Mouse (Mus musculus): Measurements from ENCODE around the gene Usp10. TPM values are rescaled to one million over a fixed set of nuclear protein-coding genes. Genes with fewer than 3 reads are reported as not detected.

The Usp10 gene
- polyA plus RNA-seq, 1 experiment = 143 TPM

GRCm38 (mm10) chr8:119897069-119897468 lies 13.1 kb upstream of the Usp10 start:
- TF ChIP-seq POLR2A (IDR thresholded peaks at IDR 0.05; ENCODE audit: borderline replicate concordance, extremely low read depth, insufficient read depth, insufficient read length, poor library complexity, severe bottlenecking) (no peak), CTCF (IDR thresholded peaks at IDR 0.05; ENCODE audit: borderline replicate concordance, extremely low read depth, insufficient read depth, insufficient read length) (no peak)
- no peak for DNase-seq (ENCODE audit: low read depth)

GRCm38 (mm10) chr8:119897933-119898332 lies 12.2 kb upstream of the Usp10 start:
- no peak for TF ChIP-seq POLR2A (IDR thresholded peaks at IDR 0.05; ENCODE audit: borderline replicate concordance, extremely low read depth, insufficient read depth, insufficient read length, poor library complexity, severe bottlenecking)
- no peak for TF ChIP-seq CTCF (IDR thresholded peaks at IDR 0.05; ENCODE audit: borderline replicate concordance, extremely low read depth, insufficient read depth, insufficient read length)
- no peak for DNase-seq (ENCODE audit: low read depth)

GRCm38 (mm10) chr8:119901349-119901748 lies 8.8 kb upstream of the Usp10 start:
- no peak for TF ChIP-seq CTCF (IDR thresholded peaks at IDR 0.05; ENCODE audit: borderline replicate concordance, extremely low read depth, insufficient read depth, insufficient read length)
- no peak for TF ChIP-seq POLR2A (IDR thresholded peaks at IDR 0.05; ENCODE audit: borderline replicate concordance, extremely low read depth, insufficient read depth, insufficient read length, poor library complexity, severe bottlenecking)
- DNase-seq (ENCODE audit: low read depth) = no peak

- DNase-seq (ENCODE audit: low read depth) = no peak
- no peak for TF ChIP-seq POLR2A (IDR thresholded peaks at IDR 0.05; ENCODE audit: borderline replicate concordance, extremely low read depth, insufficient read depth, insufficient read length, poor library complexity, severe bottlenecking)
- no peak for TF ChIP-seq CTCF (IDR thresholded peaks at IDR 0.05; ENCODE audit: borderline replicate concordance, extremely low read depth, insufficient read depth, insufficient read length)
These were observed 8.2 kb upstream of the Usp10 start for GRCm38 (mm10) chr8:119901952-119902351.

GRCm38 (mm10) chr8:119904323-119904911 lies 5.7 kb upstream of the Usp10 start:
- no peak for DNase-seq (ENCODE audit: low read depth)
- TF ChIP-seq CTCF (IDR thresholded peaks at IDR 0.05; ENCODE audit: borderline replicate concordance, extremely low read depth, insufficient read depth, insufficient read length) = no peak
- no peak for TF ChIP-seq POLR2A (IDR thresholded peaks at IDR 0.05; ENCODE audit: borderline replicate concordance, extremely low read depth, insufficient read depth, insufficient read length, poor library complexity, severe bottlenecking)

GRCm38 (mm10) chr8:119910547-119911257 lies 542 bp downstream of the Usp10 start, which contains the start of gene Gm20388:
Gm20388 (plus strand) TSS chr8:119910841.
- DNase-seq (ENCODE audit: low read depth) = peak; percentile 95
- no peak for TF ChIP-seq CTCF (IDR thresholded peaks at IDR 0.05; ENCODE audit: borderline replicate concordance, extremely low read depth, insufficient read depth, insufficient read length)
- TF ChIP-seq POLR2A (IDR thresholded peaks at IDR 0.05; ENCODE audit: borderline replicate concordance, extremely low read depth, insufficient read depth, insufficient read length, poor library complexity, severe bottlenecking) = peak; percentile 94

GRCm38 (mm10) chr8:119911258-119911962 lies 1.2 kb downstream of the Usp10 start:
- peak; percentile 64 for DNase-seq (ENCODE audit: low read depth)
- TF ChIP-seq CTCF (IDR thresholded peaks at IDR 0.05; ENCODE audit: borderline replicate concordance, extremely low read depth, insufficient read depth, insufficient read length) = no peak
- TF ChIP-seq POLR2A (IDR thresholded peaks at IDR 0.05; ENCODE audit: borderline replicate concordance, extremely low read depth, insufficient read depth, insufficient read length, poor library complexity, severe bottlenecking) = no peak

- DNase-seq (ENCODE audit: low read depth) = no peak
- TF ChIP-seq CTCF (IDR thresholded peaks at IDR 0.05; ENCODE audit: borderline replicate concordance, extremely low read depth, insufficient read depth, insufficient read length) (no peak), POLR2A (IDR thresholded peaks at IDR 0.05; ENCODE audit: borderline replicate concordance, extremely low read depth, insufficient read depth, insufficient read length, poor library complexity, severe bottlenecking) (no peak)
These were observed 2.5 kb downstream of the Usp10 start for GRCm38 (mm10) chr8:119912643-119913042.

GRCm38 (mm10) chr8:119913181-119913580 lies 3.0 kb downstream of the Usp10 start:
- no peak for TF ChIP-seq POLR2A (IDR thresholded peaks at IDR 0.05; ENCODE audit: borderline replicate concordance, extremely low read depth, insufficient read depth, insufficient read length, poor library complexity, severe bottlenecking)
- no peak for TF ChIP-seq CTCF (IDR thresholded peaks at IDR 0.05; ENCODE audit: borderline replicate concordance, extremely low read depth, insufficient read depth, insufficient read length)
- DNase-seq (ENCODE audit: low read depth) = no peak

- no peak for TF ChIP-seq CTCF (IDR thresholded peaks at IDR 0.05; ENCODE audit: borderline replicate concordance, extremely low read depth, insufficient read depth, insufficient read length)
- TF ChIP-seq POLR2A (IDR thresholded peaks at IDR 0.05; ENCODE audit: borderline replicate concordance, extremely low read depth, insufficient read depth, insufficient read length, poor library complexity, severe bottlenecking) = no peak
- no peak for DNase-seq (ENCODE audit: low read depth)
These were observed 4.0 kb downstream of the Usp10 start for GRCm38 (mm10) chr8:119914161-119914560.

- no peak for DNase-seq (ENCODE audit: low read depth)
- TF ChIP-seq POLR2A (IDR thresholded peaks at IDR 0.05; ENCODE audit: borderline replicate concordance, extremely low read depth, insufficient read depth, insufficient read length, poor library complexity, severe bottlenecking) = no peak
- TF ChIP-seq CTCF (IDR thresholded peaks at IDR 0.05; ENCODE audit: borderline replicate concordance, extremely low read depth, insufficient read depth, insufficient read length) = no peak
These were observed 5.1 kb downstream of the Usp10 start for GRCm38 (mm10) chr8:119915298-119915697.

All from brain, embryonic 14.5 days (tissue).